Mouse (Mus musculus) thymus, postnatal 14 days (tissue): ENCODE results near the gene Llph.
A peak's percentile ranks its signal among the peaks of the same experiment; 100 is the strongest.

Experiments used
- DNase-seq: peaks from one replicate; pipeline ENCODE4 v3.0.0; 2021

Llph gene

DNA sequence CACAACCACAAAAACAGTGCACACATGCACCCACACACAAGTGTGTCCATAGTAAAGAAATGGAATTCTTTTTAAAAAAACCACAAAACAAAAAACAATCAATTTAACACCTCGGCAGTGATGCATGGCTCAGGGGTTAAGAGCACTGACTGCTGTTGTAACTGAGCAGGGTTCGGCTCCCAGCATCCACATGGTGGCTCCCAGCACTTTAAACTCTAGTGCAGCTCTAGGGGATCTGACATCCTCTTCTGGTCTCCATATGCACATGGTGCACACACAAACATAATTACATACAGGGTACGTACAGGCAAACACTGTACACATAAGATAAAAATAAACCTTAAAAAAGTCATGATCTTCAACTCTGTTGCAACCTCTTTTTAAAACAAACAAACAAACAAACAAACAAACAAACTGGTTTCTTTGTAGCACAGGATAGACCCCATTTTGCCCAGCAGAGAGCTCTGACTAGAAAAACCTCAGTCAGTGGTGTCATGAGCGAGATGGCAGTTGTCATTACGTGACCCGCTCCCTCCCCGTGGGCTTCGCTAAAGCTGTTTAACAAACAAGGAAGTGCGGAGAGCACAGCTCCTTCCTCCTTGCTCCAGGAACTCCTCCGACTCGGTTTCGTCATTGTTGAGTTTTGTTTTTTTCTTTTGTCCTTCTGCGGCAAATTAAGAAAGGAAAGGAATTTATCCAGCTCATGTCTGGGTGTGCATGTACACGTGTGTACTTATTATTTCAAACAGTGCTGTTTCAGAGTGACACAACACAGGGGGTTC, 7.1 kb upstream of the Llph start:
- peak; percentile 14 for DNase-seq

DNA sequence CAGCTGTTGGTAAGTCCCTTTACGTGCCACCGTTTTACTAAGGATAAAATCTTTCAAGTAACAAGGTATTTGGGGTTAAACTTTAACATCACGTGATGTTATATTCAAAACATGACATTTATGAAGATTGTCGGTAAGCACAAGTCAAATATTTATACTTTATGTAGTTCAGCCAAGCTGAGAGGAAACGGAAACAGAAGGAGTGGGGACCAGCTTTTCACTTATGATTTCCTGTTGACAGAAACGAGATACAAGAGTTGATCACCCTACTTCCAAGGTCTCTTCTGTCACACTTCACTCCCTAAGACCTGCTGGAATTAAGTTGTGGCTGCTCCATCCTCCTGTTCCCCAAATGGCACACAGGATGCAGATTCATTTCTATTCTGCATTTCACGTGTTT, 6.1 kb upstream of the Llph start:
- DNase-seq = no peak

DNA sequence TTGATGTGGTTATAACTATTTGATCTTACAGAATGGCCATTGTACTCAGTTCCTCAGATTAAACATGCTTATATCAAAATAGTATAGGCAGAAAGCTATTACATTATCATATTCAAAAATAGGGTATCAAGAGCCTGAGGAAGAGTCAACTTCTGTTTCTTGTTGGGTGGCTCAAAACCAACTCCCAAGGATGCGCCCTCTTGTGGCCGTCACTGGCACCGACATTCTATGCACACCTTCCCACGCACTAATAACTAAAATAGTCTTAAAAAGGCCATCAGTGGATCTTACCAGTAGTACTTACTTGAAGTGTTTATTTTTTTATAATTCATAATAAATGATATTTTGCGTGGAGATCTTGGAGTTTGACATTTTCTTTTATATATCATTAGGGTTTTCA, 4.8 kb downstream of the Llph start:
- DNase-seq = peak; percentile 72

DNA sequence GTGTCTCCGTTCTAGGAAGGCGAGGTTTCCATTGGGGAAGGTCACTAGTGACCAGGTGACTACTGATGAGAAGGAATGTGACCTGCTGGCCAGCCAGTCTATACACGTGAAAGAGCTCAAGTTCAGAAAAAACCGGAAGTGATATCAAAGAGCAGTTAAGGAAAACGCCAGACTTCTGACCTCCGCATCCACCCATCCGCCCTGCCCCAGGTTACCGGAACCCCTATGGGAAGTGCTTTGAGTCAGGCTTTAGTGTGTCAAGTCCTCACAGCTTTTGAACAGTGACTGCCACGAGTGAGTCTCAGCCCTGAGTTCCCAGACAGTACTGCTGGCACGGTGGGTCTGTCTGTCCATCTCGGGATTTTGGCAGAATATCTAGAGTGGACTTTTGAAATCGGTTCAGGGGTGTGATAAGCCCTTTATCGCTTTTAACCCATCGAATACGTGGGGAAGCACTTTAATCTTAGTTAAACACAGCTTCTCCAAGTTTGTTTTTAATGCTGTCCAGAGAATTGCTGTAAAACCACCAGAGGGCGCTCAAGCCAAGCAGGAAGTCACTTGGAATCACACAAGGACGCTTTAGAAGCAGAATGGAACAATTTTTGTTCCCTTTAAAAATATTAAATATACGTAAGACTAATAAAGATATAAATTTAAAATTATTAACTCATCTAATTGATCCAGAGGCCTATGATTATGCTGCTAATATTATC, 6.9 kb downstream of the Llph start:
- peak; percentile 55 for DNase-seq

DNA sequence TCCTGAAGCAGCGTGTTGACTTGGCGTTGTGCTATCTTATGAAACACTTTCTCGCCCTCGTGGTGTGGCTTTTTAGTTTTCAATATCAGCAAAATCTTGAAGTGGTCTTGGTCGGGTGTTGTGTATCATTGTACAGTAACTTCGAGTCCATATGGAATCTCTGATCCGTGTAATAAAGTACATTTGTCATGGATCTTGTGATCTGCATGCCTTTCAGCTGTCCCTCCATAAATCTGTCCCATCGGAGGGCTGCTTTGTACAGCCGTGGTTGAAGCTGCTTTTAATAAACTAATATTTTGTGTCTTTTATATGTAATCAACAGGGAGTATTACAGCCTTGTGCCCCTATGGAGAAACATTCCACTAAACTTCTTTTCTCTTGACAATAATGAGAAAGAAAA, 10.0 kb downstream of the Llph start:
- no peak for DNase-seq

DNA sequence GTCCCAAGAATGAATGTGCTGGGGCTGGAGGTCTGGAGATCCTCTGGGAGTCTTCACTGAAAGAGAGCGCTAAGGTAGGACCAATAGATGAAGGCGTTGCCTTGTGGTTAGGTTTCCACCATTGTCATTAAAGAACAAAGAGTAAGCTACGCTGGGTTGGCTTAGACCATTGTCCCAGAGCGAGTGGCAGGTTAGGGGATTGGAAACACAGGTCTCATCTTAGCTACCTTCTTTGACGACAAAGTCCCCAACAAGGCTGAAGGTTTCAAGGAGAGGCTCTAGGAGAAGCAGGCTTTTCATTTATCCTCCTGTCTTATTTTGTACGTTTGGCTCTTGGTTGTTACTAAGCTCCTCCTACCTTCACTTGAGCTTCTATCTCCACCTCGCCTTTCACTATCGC, 11.4 kb downstream of the Llph start:
- no peak for DNase-seq

DNA sequence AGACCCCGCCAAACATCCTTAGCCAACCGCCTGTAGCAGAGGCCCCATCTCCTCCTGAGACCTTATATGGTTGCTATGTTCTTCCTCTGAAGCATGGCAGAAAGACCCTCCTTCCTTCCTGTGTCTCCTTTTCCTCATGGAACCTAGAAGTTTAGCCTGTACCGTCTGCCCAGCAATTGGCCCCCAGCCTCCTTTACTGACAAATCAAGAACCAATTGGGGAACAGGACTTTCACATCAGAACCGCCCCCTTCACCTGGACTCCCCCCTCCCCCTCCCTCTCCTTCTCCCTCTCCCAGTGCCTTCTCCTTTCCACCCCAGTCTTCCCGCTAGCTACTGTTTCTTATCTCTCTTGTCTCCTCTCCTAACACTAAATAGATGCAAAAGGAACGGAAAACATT, 12.6 kb downstream of the Llph start:
- no peak for DNase-seq

DNA sequence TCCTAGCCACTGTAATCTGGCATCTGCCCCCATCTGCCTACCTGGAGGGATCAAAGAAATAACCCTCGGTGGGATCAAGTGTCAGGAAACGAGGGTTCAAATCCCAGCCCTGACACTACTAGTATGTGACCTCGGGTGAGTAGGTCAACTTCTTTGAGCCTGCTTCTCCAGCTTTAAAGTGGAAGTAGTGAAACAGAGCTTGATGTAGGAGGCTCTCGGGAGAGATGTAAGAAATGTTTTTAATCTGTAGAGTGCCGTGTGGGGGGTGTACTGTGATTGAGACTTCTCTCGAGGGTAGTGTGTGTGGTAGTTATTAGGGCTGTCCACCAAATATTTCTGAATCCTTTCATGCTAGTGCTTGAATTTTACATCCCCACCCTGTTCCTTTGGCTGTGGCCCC, 15.6 kb downstream of the Llph start:
- DNase-seq = no peak

DNA sequence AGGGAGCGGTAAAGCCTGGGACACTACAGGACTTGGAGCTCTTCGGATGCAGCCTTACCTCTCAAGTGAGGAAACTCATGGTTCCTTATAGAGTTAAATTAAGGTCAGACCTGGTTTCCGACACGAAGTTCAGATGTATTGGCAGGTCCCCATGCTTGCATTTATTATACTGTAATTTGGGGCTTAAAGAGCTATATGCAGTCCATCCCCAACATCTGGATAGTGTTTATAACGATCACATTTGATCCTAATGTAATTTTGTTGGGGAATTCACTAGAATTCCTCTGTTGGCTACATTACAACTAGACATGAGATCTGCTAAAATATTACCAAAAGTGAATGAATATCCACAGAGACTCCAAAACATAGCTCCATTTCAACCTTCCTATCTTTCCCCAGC, 18.8 kb downstream of the Llph start:
- no peak for DNase-seq

DNA sequence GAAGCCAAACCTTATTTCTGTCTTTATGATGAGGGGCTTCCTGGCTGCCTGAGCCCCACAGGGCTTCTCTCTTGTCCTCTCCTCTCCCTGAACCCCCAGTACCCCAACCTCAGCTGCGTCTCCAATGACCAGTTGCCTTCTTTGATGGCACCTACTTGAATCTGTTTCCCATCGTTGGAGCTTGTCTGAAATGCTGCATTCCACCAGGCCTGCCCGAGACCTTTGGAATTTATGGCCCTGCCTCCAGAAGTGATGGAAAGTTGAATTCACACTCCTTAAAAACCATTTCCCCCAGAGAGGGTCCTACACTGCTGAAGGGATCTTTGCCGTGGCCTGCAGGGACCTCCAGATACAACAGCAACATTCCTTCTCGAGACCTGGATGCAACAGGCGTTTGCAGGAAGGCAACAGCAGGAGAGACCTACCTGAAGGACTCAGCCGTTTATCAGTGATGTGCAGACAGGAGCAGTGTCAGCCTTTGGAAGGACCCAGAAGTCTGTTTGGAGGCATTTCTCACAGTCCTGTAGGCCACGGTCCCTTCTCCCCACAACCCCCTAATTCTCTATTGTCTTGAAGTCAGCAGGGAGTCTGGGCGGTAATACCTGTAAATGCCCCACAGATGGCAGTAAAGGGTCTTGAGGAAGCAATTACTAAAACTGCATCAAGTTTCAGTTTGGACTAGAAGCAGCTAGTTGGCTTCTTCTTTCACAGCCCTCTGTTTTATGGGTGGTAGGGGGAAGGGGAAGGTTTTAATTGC, 20.3 kb downstream of the Llph start:
- DNase-seq = peak; percentile 60

DNA sequence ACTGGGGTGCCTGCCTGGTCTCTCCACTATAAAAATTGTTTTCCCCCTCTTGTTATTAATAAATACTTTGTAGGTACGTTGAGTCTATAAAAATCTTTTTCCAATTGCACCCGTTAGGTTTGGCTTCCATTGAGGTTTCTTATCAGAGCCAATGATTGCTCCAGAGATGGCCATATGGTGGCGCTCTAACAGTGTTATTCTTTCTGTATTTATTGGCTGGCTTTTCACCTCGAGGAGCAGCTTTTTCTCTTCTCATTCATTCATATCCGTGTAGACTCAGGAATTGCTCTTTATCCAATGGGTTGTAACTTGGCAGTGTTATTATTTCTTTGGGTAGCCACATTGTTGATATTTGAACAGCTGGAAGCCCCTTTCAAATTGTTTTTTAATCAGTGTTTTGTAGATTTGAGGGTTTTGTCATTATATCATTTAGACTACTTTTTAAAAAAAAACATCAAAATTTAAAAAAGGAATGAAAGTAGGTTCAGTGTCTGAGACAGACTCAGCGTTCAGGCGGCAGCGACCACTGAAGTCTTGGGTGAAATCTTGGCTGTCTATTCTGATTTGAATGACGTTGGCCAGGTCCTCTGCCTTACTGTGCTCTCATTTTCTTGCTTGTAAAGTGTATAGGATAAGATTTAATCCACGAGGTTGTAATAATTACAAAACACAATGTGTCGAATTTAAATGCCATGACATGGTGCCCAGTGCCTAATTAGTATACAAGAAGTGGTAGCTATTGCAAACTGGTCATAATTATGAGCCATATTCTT, 24.2 kb downstream of the Llph start:
- no peak for DNase-seq

DNA sequence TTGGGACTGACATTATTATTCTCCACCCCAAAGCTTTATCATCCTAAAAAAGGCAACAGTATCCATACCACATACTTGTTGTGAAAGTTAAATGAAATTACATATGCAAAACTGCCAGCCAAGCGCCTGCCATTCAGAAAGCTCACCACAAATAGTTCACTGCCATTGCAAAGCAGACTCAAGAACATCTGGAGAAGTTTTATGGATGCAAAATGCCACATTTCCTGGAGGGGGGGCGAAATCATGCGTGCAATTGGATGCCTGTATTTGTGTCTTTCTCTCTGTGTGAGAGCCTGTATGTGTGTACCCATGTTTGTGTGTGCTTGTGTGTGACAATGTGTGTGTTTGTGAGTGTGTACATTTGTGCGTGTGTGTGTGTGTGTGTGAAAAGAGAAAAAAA, 24.9 kb downstream of the Llph start:
- no peak for DNase-seq

DNA sequence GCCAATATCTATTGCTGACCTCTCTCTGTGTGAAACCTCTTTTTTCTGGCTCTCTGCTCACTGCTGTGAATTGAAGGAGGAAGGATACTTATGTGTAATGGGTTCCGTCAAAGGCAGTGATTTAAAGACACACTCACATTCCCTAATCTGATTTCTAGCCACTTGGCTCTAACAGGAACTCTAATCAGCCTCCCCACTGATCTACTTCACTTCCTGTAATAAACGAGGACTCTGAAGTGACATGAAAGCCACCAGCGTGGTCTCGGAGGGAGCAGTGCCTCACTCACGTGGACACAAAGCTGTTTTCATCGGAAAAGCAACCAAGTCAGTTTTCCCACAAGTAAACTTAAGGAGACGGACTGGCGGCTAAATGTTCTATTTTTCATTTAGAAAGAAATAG, 25.9 kb downstream of the Llph start:
- DNase-seq = no peak

DNA sequence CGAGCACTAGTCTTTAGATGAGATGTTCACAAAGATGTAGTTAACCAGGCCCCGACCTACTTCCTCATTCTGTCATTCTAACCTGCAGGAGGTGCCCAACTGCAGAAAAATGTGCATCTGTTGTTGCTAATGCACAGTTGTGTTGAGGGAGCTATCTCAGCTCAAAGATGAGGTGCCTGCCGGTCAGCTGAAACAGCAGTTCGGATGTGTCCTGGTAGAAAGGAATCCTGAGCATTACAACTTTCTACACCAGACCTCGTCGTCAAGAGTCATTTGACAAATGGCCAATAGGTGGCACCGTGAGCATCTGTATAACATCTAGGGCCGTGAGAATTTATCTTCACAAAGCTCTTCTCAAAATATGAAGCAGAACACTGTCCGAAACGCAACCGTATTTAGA, 30.4 kb downstream of the Llph start:
- DNase-seq = peak; percentile 39

DNA sequence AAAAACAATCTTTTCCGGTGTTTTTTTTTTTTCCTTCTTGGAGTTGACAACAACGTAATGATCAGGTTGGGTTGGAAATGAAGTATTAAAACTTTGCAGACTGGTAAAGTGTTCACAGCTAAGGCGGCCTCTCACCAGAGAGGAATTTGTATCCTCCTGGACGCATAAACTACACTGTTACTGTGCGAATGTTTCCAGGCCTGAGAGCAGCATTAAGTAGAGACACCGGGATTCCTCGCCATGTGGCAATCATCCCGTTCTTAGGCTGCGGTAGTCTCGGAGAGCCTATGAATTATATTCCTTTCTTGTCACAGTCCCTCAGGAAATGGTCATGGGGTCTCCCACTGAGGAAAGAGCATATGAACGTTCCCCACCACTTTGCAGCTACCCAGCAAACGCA, 40.9 kb downstream of the Llph start:
- DNase-seq = no peak

DNA sequence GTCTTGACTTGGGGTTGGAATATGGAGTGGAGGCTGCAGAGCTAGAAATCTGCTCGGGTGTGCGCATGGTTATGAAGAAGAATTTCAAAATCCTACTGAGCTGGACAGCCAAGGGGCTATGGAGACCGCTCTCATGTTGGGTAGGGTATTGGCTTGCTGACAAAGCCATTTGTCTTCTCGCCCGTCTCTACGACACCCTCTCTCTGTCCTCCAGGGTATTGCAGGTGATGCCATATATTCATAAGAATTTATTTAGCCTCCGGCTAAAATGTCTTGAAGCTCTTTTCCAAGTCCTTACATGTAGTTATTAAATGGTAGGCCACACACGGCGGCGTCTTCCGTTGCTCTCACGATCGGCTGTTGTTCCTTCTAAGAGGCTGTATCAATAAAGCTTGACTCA, 43.1 kb downstream of the Llph start:
- DNase-seq = no peak

DNA sequence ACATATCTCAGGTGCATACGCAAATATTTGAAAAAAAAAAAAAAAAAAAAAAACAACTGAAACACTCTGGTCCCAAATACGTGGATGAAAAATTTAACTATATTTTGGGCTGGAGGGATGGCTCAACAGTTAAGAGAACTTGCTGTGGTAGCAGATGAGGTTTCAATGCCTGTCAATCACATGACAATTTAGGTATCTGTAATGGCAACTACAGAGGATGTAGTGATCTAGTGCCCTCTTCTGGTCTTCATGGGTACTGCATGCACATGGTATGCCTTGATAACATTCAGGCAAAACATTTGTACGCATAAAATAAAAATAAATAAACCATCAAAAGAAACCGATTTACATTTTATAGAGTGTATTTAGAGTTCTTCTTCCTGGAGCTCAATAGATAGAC, 43.9 kb downstream of the Llph start:
- DNase-seq = peak; percentile 66

DNA sequence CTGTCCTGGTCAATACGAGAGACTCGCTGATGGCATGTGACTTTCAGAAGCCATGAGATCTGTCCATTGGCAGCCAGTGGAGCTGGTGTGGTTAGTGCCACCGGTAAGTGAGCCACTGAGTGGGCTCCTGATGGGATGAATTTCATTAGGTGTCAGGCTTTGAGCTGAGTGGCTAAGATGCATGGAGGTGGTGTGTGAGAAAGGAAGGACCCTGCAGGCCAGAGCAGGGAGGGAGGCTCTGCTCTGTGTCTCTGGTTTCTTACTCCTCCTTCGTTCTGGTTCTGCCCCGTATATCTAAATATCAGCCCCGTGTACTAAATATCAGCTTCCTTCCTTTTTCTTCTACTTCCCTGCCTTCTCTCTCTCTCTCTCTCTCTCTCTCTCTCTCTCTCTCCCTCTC, 44.4 kb downstream of the Llph start:
- no peak for DNase-seq

DNA sequence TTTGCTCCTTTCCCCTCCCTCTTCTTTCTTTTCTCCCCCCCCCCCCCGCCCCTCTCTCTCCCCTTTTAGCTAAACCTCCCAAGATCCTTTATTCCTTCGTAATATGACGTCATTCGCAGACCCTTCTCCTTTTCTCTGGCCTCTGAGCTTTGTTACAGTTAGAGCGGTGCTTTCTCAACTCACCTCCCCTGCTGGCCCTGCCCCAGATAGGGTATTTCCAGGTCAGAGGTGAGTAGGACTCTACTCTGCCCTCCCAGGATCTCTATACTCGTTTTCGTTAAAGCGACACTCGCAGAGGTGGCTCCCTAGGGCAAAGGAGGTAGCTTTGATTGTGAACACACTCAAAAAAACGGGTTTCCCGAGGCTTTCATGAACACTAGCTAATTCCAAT, 45.0 kb downstream of the Llph start:
- no peak for DNase-seq

DNA sequence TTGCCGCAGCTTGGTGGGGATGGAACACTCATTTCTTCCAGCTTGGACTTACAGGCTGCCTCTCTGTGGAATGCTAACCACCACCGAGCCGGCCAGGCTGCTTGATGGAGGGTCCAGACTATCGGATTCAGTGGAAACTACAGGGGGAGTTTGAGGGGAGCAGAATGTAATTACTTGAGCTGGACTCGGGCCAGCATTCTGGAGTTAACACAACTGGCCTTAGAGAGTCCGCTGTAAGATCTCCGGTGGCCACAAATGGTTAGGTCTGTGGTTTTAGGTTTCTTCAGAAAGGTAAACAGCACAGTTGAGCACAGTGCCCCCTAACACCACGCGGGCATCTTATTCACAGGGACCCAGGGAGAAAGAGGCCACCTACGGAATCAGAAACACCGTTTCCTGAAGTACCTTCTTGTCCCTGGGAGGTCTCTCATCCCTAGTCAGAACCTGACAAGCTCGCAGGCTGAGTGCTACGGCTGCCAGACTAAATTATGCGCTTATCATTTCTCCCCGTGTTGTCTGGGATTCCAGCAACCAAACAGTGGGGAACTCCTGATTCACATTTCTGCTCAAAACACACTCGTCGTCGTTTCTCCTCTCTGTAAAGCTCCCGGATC, 45.5 kb downstream of the Llph start:
- no peak for DNase-seq

DNA sequence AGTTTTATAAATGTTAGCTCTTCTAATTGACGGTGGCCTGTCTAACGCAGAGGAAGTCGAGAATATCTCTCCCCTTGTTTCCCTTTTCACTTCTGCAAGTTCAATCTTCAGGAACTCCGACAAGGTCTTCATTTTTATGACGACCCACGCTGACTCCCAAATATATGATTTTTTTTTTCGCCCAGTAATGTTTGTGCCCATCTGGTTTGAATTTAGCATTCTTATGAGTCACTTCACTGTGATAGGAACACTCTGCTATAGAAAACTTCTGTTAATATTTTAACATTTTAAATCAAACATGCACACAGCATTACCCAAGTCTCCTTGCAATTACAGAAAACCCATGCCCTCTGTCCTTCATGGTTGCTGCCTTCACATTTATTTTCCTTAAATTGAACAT, 46.5 kb downstream of the Llph start:
- DNase-seq = no peak

DNA sequence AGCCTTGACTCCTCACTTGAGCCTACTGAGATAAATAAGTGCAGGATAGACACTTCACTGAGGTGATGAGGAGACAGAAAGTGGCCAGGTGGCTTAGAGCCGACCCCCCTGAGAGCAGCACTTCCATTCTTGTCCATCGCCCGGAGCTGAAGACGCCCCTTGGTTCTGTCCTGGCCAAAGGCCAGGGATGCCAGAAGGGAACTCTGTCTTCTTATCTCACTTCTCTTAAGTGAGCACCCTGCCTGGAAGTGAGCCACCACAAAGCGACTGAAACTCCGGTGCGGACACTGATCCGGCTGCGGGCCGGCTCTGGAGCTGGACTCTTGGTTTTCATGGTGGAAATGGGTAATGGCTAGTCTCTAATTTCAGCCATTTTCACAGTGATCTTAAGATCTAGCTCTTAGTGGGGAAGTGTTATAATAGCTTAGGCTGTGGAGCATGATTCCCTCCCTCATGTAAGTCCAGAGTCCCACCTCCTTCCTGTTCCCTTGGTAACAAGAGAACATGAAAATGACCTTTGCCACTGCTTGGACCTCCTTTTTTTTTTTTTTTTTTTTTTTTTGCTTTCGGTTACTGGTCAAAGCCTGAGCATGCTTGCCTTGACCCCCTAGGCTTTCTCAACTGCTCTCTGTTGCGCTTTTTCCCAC, 52.7 kb downstream of the Llph start:
- no peak for DNase-seq
